10 mouse cellular contexts compared by ENCODE assay signal in genomic region chr17:50006721-50007351, GRCm38 (mm10).
DNase-seq lines count a peak whose midpoint lies in the region; ATAC-seq lines count a peak whose summit lies in the region.
"Had no signal": no experiment of that assay in that cellular context is flagged by ENCODE, and none has a peak within 500 bp of the region (broad histone marks: within the 10 kb centered on the region; RNA-seq: fewer than 3 reads in every experiment).

No protein-coding gene starts in this region.

- intact Hi-C loops in heart, postnatal 25 days (cut with DNase I) = no loop called here

- no peak overlapping the region for H3K4me3 ChIP-seq in heart, embryonic 11.5 days (ENCODE audit: low read depth, low read length)
- H3K4me3 ChIP-seq in hindbrain, embryonic 10.5 days = peak overlapping the region; percentile 31
- no peak overlapping the region for H3K4me3 ChIP-seq in neural tube, embryonic 12.5 days
- H3K4me3 ChIP-seq: erythroblast, embryonic 14.5 days had no signal

- no peak overlapping the region; the same call in 1 of the 2 replicates for H3K9ac ChIP-seq in heart, embryonic 11.5 days (ENCODE audit: low read depth, low read length)
- H3K9ac ChIP-seq in neural tube, embryonic 12.5 days = no peak overlapping the region

- 7% methylated on average over 9 of the region's 9 CpGs for WGBS in heart, embryonic 11.5 days (ENCODE audit: insufficient replicate concordance)
- 4% methylated on average over 9 of the region's 9 CpGs for WGBS in hindbrain, embryonic 10.5 days
- WGBS in neural tube, embryonic 12.5 days = 6% methylated on average over 9 of the region's 9 CpGs

- peak overlapping the region; percentile 37 for H3K4me2 ChIP-seq in heart, embryonic 11.5 days
- H3K4me2 ChIP-seq in neural tube, embryonic 12.5 days (replicated peaks) = peak overlapping the region; percentile 32

- H3K9me3 ChIP-seq in heart, embryonic 11.5 days (replicated peaks; ENCODE audit: control insufficient read depth, low read length) = no peaks in the 10 kb centered on the region; the same call in 1 of the 2 replicates
- no peaks in the 10 kb centered on the region for H3K9me3 ChIP-seq in hindbrain, embryonic 10.5 days
- H3K9me3 ChIP-seq in neural tube, embryonic 12.5 days = no peaks in the 10 kb centered on the region

- H3K4me1 ChIP-seq in heart, embryonic 11.5 days (ENCODE audit: control insufficient read depth, insufficient read depth, low read length) = peaks cover 20% of the 10 kb centered on the region
- peaks cover 51% of the 10 kb centered on the region for H3K4me1 ChIP-seq in hindbrain, embryonic 10.5 days (replicated peaks)
- H3K4me1 ChIP-seq in neural tube, embryonic 12.5 days = peaks cover 18% of the 10 kb centered on the region

- no peaks in the 10 kb centered on the region for H3K36me3 ChIP-seq in heart, embryonic 11.5 days (ENCODE audit: control insufficient read depth, insufficient read depth, low read length)
- no peaks in the 10 kb centered on the region for H3K36me3 ChIP-seq in hindbrain, embryonic 10.5 days
- no peaks in the 10 kb centered on the region for H3K36me3 ChIP-seq in neural tube, embryonic 12.5 days

- H3K27ac ChIP-seq in heart, embryonic 11.5 days (ENCODE audit: low read depth, low read length) = 0 out of 2 replicates have a peak overlapping the region, but pooled peaks have one; percentile 12
- peak overlapping the region; percentile 85 for H3K27ac ChIP-seq in hindbrain, embryonic 10.5 days
- peak overlapping the region; percentile 10; the same call in 1 of the 2 replicates for H3K27ac ChIP-seq in neural tube, embryonic 12.5 days

- DNase-seq in heart, postnatal 25 days (ENCODE audit: low spot score) = no peak
- DNase-seq in right cerebral cortex, postnatal 4 days = peak; percentile 32
- DNase-seq in right cerebral cortex, adult 2 months (ENCODE audit: low spot score in 2 of 2) = no peak
- DNase-seq in hindbrain, embryonic 10.5 days (ENCODE audit: low spot score) = peak; percentile 82
- no peak for DNase-seq in right cerebral cortex, postnatal 14 days

- H3K27me3 ChIP-seq in heart, embryonic 11.5 days (ENCODE audit: control insufficient read depth, insufficient read depth, low read length) = no peaks in the 10 kb centered on the region
- peaks cover 33% of the 10 kb centered on the region; the same call in 1 of the 2 replicates for H3K27me3 ChIP-seq in hindbrain, embryonic 10.5 days (ENCODE audit: insufficient read depth, poor library complexity, severe bottlenecking)
- H3K27me3 ChIP-seq in neural tube, embryonic 12.5 days (replicated peaks) = no peaks in the 10 kb centered on the region
- H3K27me3 ChIP-seq: CH12.LX had no signal

- ATAC-seq in heart, embryonic 11.5 days (replicated peaks; ENCODE audit: insufficient number of reproducible peaks, low FRiP score, low TSS enrichment) = peak; percentile 59; the same call in 1 of the 2 replicates
- ATAC-seq in neural tube, embryonic 12.5 days (ENCODE audit: low FRiP score, low read depth) = peak; percentile 87
- no peak for ATAC-seq in inflammation-experienced regulatory T-cells, adult 6 months

Comparison
In these comparisons a context has a peak if more than half of its experiments do, and no peak if none do; other contexts are left out.
1. DNase-seq: peak in right cerebral cortex, postnatal 4 days (single experiment) and hindbrain, embryonic 10.5 days (single experiment); none in heart, postnatal 25 days (single experiment), right cerebral cortex, adult 2 months (0 of 2) and right cerebral cortex, postnatal 14 days (single experiment).
2. H3K27ac ChIP-seq: peak in every context shown above with its lines; median percentile 85 in hindbrain, embryonic 10.5 days; 12 in heart, embryonic 11.5 days; 10 in neural tube, embryonic 12.5 days.